Mouse (Mus musculus): ENCODE data around the gene Fam50b.

DNA sequence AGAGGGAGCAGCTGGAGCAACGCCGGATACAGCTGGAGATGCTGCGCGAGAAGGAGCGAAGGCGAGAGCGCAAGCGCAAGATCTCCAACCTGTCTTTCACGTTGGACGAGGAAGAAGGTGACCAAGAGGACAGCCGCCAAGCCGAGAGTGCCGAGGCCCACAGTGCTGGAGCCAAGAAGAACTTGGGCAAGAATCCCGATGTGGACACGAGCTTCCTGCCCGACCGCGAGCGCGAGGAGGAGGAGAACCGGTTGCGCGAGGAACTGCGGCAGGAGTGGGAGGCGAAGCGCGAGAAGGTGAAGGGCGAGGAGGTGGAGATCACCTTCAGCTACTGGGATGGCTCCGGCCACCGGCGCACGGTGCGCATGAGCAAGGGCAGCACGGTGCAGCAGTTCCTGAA is 12.2 kb downstream of the Fam50b start:
- TF ChIP-seq MYOG (IDR thresholded peaks at IDR 0.05; ENCODE audit: control insufficient read depth in 1 of 3, insufficient read depth in 1 of 3, insufficient read length in 2 of 3, low read depth in 2 of 3), result no peak
- no peak for TF ChIP-seq POLR2A (IDR thresholded peaks at IDR 0.05; ENCODE audit: insufficient read length, low read depth)
- no peak for TF ChIP-seq USF1 (IDR thresholded peaks at IDR 0.05; ENCODE audit: low read depth)
- no peak for TF ChIP-seq SRF (IDR thresholded peaks at IDR 0.05; ENCODE audit: control insufficient read depth, insufficient read length, low read depth)
- no peak for TF ChIP-seq TCF12 (IDR thresholded peaks at IDR 0.05; ENCODE audit: insufficient read depth, poor library complexity, severe bottlenecking)

Measured in myocyte (in vitro differentiated cells).